Mouse (Mus musculus): ENCODE data around the gene Cmklr1.

Gene Cmklr1

DNA sequence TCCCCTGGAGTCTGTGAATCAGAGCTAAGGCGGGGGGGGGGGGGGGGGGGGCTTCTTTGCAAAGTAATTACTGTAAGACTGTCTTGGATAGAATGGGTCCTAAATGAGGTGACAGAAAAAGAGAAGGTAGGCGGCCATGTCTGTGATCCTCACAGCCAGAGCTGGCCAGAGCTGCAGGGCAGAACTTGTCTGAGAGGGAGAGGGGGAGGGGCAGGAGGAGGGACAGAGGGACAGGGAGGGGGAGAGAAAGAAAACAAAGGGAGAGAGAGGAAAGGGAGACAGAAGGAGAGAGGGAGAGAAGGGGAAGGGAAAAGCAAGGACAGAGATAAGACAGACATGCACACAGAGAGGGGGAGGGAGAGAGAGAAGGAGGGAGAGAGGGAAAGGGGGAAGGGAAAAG is 27.2 kb downstream of the Cmklr1 start:
- DNase-seq (ENCODE audit: extremely low read depth, low read depth, low spot score), result no peak

DNA sequence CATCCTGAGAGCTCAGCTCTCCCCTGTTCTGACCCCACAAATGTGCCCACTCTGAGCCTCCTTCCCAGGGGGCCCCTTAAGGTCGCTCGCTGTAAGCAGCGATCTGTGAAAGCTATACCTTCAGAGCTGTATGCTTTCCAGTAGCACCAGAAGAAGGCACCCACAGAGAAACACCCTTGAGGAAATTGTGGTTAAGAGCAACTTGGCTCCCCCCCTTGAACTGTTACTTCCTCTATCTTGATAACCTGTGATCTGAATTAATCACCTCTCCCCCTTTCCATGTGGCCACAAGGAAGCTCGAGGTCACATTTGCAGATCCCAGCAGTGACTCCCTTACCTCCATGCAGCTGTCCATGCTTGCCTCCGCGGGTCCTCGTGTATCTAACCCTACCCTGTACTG is 29.2 kb downstream of the Cmklr1 start:
- no peak for DNase-seq (ENCODE audit: extremely low read depth, low read depth, low spot score)

DNA sequence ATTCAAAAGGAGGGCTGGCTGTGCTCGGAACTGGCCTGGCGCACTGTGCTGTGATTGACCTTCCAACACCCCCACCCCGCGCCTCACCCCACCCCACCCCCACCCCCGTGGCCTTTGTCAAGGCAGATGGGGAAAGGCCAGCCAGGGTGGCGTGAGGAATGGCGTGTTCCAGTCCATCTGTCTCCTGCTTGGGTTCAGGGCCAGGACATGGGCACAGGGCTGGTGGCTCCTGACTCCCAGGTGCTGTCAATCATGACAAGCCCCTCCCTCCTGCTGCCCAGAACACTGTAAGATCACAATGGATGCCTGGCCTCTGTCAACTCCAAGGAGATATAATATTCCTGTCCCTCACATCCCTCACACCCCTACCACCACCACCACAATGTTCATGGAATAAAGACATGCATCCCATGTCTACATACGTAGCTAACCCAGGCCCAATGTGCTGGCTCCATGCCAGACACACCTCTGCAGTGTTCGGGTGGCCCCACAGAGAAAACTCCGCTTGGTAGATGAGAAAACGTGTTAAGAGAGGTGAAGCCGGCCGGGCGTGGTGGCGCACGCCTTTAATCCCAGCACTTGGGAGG is 30.0 kb downstream of the Cmklr1 start:
- no peak for DNase-seq (ENCODE audit: extremely low read depth, low read depth, low spot score)

DNA sequence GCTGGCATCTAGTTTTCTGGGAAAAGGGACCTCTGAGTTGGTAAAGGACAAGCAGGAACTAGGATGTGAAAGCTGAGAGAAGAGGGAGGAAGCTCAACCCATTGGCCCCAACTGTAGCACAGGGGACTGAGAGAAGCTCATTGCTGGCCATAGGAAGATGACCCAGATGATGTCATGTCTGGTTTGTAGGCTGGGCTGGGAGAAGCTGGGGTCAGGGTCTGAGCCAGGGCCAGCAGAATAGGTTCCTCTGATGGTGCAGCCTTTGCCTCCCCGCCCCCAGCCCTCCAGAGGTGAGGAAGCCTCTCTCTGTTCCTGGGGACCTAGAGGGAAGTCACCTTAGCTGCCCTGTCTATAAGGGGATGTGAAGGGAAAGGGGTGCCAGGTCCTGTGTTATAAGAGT is 31.1 kb downstream of the Cmklr1 start:
- no peak for DNase-seq (ENCODE audit: extremely low read depth, low read depth, low spot score)

DNA sequence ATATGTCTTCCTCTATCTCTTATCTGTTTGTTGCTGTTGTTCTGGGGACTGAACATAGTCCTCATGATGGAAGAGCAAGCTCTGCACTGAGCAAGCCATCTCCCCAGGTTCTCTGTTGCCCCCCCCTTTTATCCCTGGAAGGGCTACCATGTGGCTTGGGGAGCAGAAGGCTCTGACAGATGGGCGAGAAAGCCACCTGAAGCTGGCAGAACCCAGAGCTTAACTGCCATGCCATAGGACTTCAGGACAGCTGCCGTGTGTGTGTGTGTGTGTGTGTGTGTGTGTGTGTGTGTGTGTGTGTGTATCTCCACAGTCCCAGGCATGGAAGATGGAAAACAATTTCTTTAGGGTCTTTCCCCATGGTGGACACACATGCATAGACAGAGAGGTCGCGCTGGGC is 31.5 kb downstream of the Cmklr1 start:
- DNase-seq (ENCODE audit: extremely low read depth, low read depth, low spot score), result no peak

GRCm38 (mm10) chr5:113611771-113612233 is 38.4 kb downstream of the Cmklr1 start:
- no peak for DNase-seq (ENCODE audit: extremely low read depth, low read depth, low spot score)

GRCm38 (mm10) chr5:113611131-113611530 is 39.1 kb downstream of the Cmklr1 start:
- DNase-seq (ENCODE audit: extremely low read depth, low read depth, low spot score), result no peak

DNA sequence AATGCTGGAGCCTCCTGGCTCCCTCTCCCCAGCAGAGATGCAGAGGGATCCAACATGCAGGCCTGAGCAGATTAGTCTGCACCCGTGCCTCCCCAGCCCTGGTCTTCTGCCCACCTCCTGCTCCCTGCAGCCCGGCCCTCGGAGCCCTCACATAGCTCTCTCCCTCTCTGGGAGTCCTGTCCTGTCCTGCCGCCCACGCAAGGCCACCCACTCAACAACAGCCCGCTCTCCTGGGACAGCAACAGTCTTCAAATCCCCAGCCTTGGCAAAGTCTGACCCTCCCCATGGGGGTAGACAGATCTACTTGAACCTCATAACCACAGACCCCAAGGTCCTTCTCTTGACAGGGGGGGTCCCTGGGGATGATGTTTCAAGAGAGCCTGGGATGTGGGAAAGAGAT is 39.7 kb downstream of the Cmklr1 start:
- no peak for DNase-seq (ENCODE audit: extremely low read depth, low read depth, low spot score)

- DNase-seq (ENCODE audit: extremely low read depth, low read depth, low spot score), result no peak
These were observed 40.3 kb downstream of the Cmklr1 start for GRCm38 (mm10) chr5:113609891-113610290.

GRCm38 (mm10) chr5:113608511-113608910 is 41.7 kb downstream of the Cmklr1 start:
- DNase-seq (ENCODE audit: extremely low read depth, low read depth, low spot score), result no peak

DNA sequence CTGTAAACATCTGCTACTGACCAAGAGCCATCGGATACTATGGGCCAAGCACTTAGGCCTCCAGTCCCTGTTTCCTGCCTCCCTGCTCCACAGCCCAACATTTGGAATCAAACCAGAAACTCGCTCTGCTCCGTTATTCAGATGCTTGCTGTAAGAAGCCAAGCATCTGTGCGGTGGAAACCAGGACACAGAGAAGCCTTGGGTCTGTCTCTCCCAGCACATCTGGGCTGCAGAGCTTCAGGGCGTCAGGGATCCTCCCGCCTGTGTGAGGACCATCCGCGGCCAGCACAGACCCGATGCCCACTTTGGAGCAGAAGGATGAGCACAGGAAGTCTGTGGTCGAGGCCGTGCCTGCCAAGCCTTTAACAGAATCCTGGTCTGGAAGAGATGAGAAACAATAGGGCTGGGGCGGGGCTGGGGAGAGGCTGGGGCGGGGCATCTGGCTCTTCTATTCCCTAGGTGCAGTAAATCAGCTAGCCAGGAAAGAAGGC is 42.2 kb downstream of the Cmklr1 start:
- no peak for DNase-seq (ENCODE audit: extremely low read depth, low read depth, low spot score)

DNA sequence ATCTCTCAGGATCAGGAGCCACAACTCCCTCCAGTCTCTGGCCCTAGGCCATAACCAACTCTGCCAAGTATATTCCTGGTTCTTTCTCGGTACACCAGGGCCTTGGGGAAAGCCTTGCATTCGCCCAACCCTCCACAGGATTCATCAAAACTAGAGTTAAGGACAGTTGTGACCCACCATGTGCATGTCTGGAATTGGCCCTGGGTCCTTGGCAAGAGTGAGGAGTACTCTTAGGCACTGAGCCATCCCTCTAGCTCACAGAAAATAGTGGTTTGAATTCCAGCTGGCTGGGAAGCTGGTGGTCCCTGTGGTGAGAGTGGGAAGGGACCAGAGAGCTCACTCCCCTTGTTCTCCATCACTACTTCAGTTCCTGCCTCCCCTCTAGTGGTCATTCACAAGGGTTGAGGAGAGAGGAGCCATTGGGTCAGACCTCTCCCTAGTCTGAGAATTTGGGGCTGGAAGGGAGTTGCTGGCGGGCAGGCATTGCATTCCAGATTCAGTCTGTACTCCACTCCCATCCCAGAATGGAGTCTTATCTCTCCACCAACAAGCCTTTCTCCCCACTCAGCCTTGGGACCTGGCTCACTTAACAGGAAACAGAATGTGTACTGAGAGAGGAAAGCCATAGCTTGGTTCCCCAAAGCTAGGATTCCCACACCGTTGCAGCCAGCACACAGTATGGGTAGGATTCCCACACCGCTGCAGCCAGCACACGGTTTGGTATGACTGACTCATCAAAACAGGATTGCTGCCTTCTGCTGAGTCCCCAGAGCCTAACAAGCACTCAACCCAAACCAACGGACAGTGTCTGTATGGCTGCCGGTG is 43.1 kb downstream of the Cmklr1 start:
- no peak for DNase-seq (ENCODE audit: extremely low read depth, low read depth, low spot score)

- no peak for DNase-seq (ENCODE audit: extremely low read depth, low read depth, low spot score)
These were observed 44.1 kb downstream of the Cmklr1 start for GRCm38 (mm10) chr5:113606121-113606520.

- no peak for DNase-seq (ENCODE audit: extremely low read depth, low read depth, low spot score)
These were observed 45.5 kb downstream of the Cmklr1 start for GRCm38 (mm10) chr5:113604758-113605157.

- DNase-seq (ENCODE audit: extremely low read depth, low read depth, low spot score), result no peak
These were observed 46.8 kb downstream of the Cmklr1 start for GRCm38 (mm10) chr5:113603471-113603870.

DNA sequence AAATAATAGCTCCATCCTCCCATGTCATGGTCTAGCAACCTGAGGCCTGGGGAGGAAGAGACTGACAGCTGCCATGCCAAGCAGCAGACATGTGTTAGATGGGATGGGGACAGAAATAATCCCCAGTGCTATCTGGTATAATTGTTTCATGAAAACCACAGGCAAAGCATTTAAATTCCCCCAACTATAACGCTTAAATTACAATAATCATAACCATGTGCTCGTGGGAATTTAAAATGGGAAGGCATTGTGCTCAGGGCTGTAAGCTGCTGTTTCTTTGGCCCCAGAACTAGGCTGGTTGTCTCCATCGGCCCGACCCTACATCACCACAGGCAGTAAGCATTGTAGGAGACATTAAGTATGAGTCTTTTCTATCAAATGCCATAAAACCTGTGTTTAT is 49.4 kb downstream of the Cmklr1 start:
- DNase-seq (ENCODE audit: extremely low read depth, low read depth, low spot score), result no peak

DNA sequence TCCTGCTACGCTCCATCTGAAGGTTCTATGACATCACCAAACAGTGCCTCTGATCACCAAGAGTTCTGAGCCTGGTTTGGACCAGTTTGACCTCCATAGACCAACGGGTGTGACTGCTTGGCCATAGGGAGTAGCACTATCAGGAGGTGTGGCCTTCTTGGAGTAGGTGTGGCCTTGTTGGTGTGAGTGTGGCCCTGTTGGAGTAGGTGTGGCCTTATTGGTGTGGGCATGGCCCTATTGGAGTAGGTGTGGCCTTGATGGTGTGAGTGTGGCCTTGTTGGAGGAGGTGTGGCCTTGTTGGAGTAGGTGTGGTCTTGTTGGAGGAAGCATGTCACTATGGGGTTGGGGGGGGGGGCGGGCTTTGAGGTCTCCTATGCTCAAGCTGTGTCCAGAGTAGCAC is 50.0 kb downstream of the Cmklr1 start:
- DNase-seq (ENCODE audit: extremely low read depth, low read depth, low spot score), result no peak

DNA sequence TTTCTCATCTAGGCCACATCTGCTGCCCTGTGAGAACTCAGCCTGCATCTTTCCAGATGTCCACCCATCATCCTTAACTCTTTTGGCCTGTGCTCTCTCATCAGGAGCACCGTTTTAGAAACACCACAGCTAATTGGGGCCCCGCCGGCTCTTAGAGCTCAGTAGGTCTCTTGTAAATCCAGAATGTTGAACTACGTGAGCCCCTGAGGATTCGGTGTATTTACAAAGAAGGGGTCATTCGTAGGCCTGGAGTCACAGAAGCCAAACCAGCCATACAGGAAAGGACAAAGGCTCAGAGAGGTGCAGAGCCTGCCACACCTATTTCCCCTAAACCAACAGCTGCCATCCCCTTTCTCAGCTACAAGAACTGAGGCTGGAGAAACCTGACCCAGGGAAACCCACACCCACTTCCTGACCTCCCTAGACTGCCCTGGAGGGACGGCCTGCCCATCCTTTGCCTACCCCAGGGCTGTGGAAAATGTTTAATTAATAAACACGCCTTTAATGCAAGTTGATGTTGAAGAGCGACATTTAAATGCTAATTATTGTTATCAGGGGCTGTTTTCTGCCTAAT is 53.4 kb downstream of the Cmklr1 start:
- DNase-seq (ENCODE audit: extremely low read depth, low read depth, low spot score), result no peak

- no peak for DNase-seq (ENCODE audit: extremely low read depth, low read depth, low spot score)
These were observed 54.0 kb downstream of the Cmklr1 start for GRCm38 (mm10) chr5:113596252-113596651.

DNA sequence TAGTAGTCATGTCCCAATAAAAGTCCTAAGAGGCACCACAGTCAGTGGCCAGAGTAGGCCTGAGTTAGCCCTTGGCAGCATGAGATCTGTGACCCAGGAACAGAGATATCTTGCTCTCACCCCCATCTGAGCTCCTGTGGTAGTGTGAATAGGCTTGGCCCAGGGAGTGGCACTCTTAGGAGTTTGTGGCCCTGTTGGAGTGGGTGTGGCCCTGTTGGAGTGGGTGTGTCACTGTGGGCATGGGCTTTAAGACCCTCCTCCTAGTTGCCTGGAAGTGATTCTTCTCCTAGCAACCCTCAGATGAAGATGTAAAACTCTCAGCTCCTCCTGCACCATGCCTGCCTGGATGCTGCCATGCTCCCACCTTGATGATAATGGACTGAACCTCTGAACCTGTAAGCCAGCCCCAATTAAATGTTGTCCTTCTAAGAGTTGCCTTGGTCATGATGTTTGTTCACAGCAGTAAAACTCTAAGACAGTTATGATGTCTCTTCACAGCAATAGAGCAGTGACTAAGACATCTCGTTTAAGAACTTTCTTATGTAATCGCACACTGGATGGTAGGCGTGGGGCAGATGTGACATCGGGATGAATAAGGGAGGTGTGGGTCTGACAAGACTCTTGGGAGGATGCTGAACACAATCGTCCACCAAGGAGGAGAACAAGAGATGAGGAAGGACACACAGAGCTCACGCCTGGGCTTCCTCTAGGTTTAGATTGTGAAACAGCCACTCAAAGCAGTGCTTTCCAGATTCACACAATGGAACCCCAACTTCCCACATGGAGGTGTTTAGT is 56.1 kb downstream of the Cmklr1 start:
- DNase-seq (ENCODE audit: extremely low read depth, low read depth, low spot score), result no peak

DNA sequence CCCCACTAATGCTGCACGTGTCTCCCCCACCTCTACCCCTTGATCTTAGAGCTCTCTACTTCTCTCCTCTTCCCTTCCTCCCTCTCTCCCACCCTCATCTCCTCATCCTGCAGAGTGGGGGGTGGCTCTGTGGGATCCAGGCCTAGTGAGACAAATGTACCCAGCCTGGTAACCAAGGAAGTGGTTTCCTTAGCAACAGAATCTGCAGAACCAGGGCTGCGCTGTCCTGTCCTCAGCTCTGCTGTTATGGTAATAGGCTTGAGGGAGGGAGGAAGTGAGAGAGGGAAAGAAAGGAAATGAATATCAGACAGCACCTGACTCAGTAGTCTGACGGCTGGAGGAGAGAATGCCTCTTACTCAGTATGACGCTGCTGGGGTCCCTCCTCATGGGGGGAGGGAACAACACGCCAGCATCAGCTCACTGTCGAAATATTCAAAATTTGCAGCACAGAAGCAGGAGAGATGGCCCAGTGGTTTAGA is 58.4 kb downstream of the Cmklr1 start:
- DNase-seq (ENCODE audit: extremely low read depth, low read depth, low spot score), result no peak
